Mouse (Mus musculus) olfactory bulb, adult 2 months (tissue): ENCODE measurements at regions not wholly inside any gene's neighbourhood (a gene's known extent, or its start where the extent isn't known, plus 50 kb on each side); places are given as distances from the start of the nearest gene placed in this dataset.

Source experiments
- CTCF ChIP-seq: fragments of 200-500 bp; IDR thresholded peaks from 2 replicates; pipeline ENCODE4 v1.5.1; 2012; ENCODE audit warnings: low read depth, mild to moderate bottlenecking, low read length, moderate library complexity; ENCODE audit not compliant: insufficient read depth
- POLR2A ChIP-seq: fragments of 200-500 bp; IDR thresholded peaks from 2 replicates; pipeline ENCODE4 v1.6.1; 2012; ENCODE audit warnings: mild to moderate bottlenecking, low read depth, low read length, moderate library complexity; ENCODE audit not compliant: insufficient read depth

- no peak for TF ChIP-seq CTCF
- TF ChIP-seq POLR2A, result no peak
Measured at GRCm38 (mm10) chr7:78003086-78003485, 734.7 kb downstream of the Ntrk3 start.
